Mouse (Mus musculus) CH12.LX (cell line): Measurements from ENCODE around the gene Grwd1. TPM values are rescaled to one million over a fixed set of nuclear protein-coding genes. Genes with fewer than 3 reads are reported as not detected.

Source experiments
- DNase-seq: peaks from one replicate; pipeline ENCODE4 v3.0.0-alpha.2; 2013; ENCODE audit errors: extremely low read depth
- H3K27ac ChIP-seq: 2 replicates; pipeline ENCODE4 v1.5.1; 2012; ENCODE audit warnings: low read depth, mild to moderate bottlenecking, control low read depth, moderate library complexity; ENCODE audit not compliant: insufficient read depth
- H3K27me3 ChIP-seq: replicated peaks from 2 replicates; pipeline ENCODE3; 2012; ENCODE audit warnings: inconsistent platforms
- H3K36me3 ChIP-seq, 2 experiments: replicated peaks in 1 of 2; 2 replicates each; pipeline versions ENCODE3 to v1.6.1; 2012; ENCODE audit warnings: inconsistent platforms in 1 of 2, low read length in 1 of 2, mild to moderate bottlenecking in 1 of 2, mixed read lengths in 1 of 2, moderate library complexity in 1 of 2; ENCODE audit not compliant: control insufficient read depth in 1 of 2, insufficient read depth in 1 of 2
- H3K4me1 ChIP-seq, 2 experiments: 2 replicates each; pipeline ENCODE4 v1.6.1; 2012; ENCODE audit warnings: inconsistent platforms in 1 of 2, moderate library complexity in 1 of 2; ENCODE audit not compliant: insufficient read depth in 2 of 2, control insufficient read depth in 1 of 2
- H3K4me2 ChIP-seq: 2 replicates; pipeline ENCODE4 v1.6.1; 2012; ENCODE audit warnings: low read depth, mild to moderate bottlenecking, control low read depth; ENCODE audit not compliant: poor library complexity, insufficient read depth, severe bottlenecking
- H3K4me3 ChIP-seq, 3 experiments: fragments of 150-350 bp in 1 of 3; sonication (generic) in 1 of 3; replicated peaks in 1 of 3; 2 replicates each; pipeline versions ENCODE3 to v1.5.1; 2011 to 2012; ENCODE audit warnings: low read depth in 2 of 3, low read length in 2 of 3, mild to moderate bottlenecking in 2 of 3, moderate library complexity in 2 of 3, control low read depth in 1 of 3, improper control_type of control experiment in 1 of 3, inconsistent platforms in 1 of 3, mixed read lengths in 1 of 3; ENCODE audit not compliant: poor library complexity in 1 of 3
- H3K79me2 ChIP-seq: replicated peaks from 2 replicates; pipeline ENCODE4 v1.6.1; 2012; ENCODE audit warnings: mild to moderate bottlenecking, moderate library complexity; ENCODE audit not compliant: control insufficient read depth, poor library complexity, insufficient read depth, severe bottlenecking; ENCODE audit errors: extremely low read depth
- H3K9ac ChIP-seq: 2 replicates; pipeline ENCODE4 v1.6.1; 2012; ENCODE audit warnings: low read depth, mild to moderate bottlenecking, control low read depth, moderate library complexity; ENCODE audit not compliant: insufficient read depth
- H3K9me3 ChIP-seq: replicated peaks from 2 replicates; pipeline ENCODE3; 2012; ENCODE audit warnings: low read length, inconsistent platforms, mixed read lengths
- CHD1 ChIP-seq: IDR thresholded peaks from 2 replicates; pipeline ENCODE4 v1.6.1; 2012; ENCODE audit warnings: low read depth, low read length, improper control_type of control experiment, inconsistent platforms
- CTCF ChIP-seq, 2 experiments: IDR thresholded peaks in 1 of 2; conservative IDR thresholded peaks in 1 of 2; 2 replicates each; pipeline ENCODE4 v1.5.1; 2011 to 2012; ENCODE audit warnings: low read depth in 2 of 2, low read length in 2 of 2, improper control_type of control experiment in 1 of 2, inconsistent platforms in 1 of 2, mild to moderate bottlenecking in 1 of 2, moderate library complexity in 1 of 2
- EP300 ChIP-seq: IDR thresholded peaks from 2 replicates; pipeline ENCODE4 v1.6.1; 2011; ENCODE audit warnings: low read length, improper control_type of control experiment
- GABPA ChIP-seq: IDR thresholded peaks from 2 replicates; pipeline ENCODE4 v1.6.1; 2012; ENCODE audit warnings: low read depth, low read length, improper control_type of control experiment, inconsistent platforms; ENCODE audit not compliant: insufficient replicate concordance
- HCFC1 ChIP-seq: IDR thresholded peaks from 2 replicates; pipeline ENCODE4 v1.6.1; 2012; ENCODE audit warnings: low read depth, mild to moderate bottlenecking, inconsistent platforms, low read length, improper control_type of control experiment
- IRF4 ChIP-seq: IDR thresholded peaks from 2 replicates; pipeline ENCODE4 v1.6.1; 2014; ENCODE audit warnings: low read depth, mild to moderate bottlenecking, inconsistent platforms, low read length, improper control_type of control experiment
- JUND ChIP-seq: conservative IDR thresholded peaks from 2 replicates; pipeline ENCODE4 v1.6.1; 2011; ENCODE audit warnings: low read depth, low read length, improper control_type of control experiment
- KAT2A ChIP-seq: IDR thresholded peaks from 2 replicates; pipeline ENCODE4 v1.6.1; 2012; ENCODE audit warnings: low read length, improper control_type of control experiment, inconsistent platforms; ENCODE audit not compliant: insufficient replicate concordance
- MAZ ChIP-seq: IDR thresholded peaks from 2 replicates; pipeline ENCODE4 v1.6.1; 2012; ENCODE audit warnings: low read depth, mild to moderate bottlenecking, inconsistent platforms, low read length, improper control_type of control experiment, moderate library complexity
- MEF2A ChIP-seq: IDR thresholded peaks from 2 replicates; pipeline ENCODE4 v1.6.1; 2014; ENCODE audit warnings: low read depth, mild to moderate bottlenecking, inconsistent platforms, low read length, improper control_type of control experiment, borderline replicate concordance
- MXI1 ChIP-seq: IDR thresholded peaks from 2 replicates; pipeline ENCODE4 v1.6.1; 2011; ENCODE audit warnings: mild to moderate bottlenecking, low read depth, low read length, improper control_type of control experiment
- NRF1 ChIP-seq: IDR thresholded peaks from 2 replicates; pipeline ENCODE4 v1.6.1; 2014; ENCODE audit warnings: low read depth, mild to moderate bottlenecking, inconsistent platforms, low read length, improper control_type of control experiment, moderate library complexity
- PAX5 ChIP-seq: IDR thresholded peaks from 2 replicates; pipeline ENCODE4 v1.6.1; 2012; ENCODE audit warnings: low read length, inconsistent platforms, mixed read lengths
- POLR2A ChIP-seq: IDR thresholded peaks from 2 replicates; pipeline ENCODE4 v1.6.1; 2011; ENCODE audit warnings: low read depth, mild to moderate bottlenecking, improper control_type of control experiment, low read length
- POLR2AphosphoS2 ChIP-seq: IDR thresholded peaks from 2 replicates; pipeline ENCODE4 v1.6.1; 2011; ENCODE audit warnings: low read depth, low read length, improper control_type of control experiment
- RAD21 ChIP-seq: IDR thresholded peaks from 2 replicates; pipeline ENCODE4 v1.6.1; 2011; ENCODE audit warnings: low read depth, mild to moderate bottlenecking, low read length, improper control_type of control experiment, moderate library complexity
- RCOR1 ChIP-seq: conservative IDR thresholded peaks from 2 replicates; pipeline ENCODE4 v1.6.1; 2012; ENCODE audit warnings: low read depth, mild to moderate bottlenecking, inconsistent platforms, low read length, improper control_type of control experiment
- SMC3 ChIP-seq: IDR thresholded peaks from 2 replicates; pipeline ENCODE4 v1.6.1; 2011; ENCODE audit warnings: low read depth, low read length, improper control_type of control experiment
- USF1 ChIP-seq: IDR thresholded peaks from 2 replicates; pipeline ENCODE4 v1.6.1; 2014; ENCODE audit warnings: low read depth, mild to moderate bottlenecking, inconsistent platforms, low read length, improper control_type of control experiment
- ZKSCAN1 ChIP-seq: IDR thresholded peaks from 2 replicates; pipeline ENCODE4 v1.6.1; 2012; ENCODE audit warnings: low read depth, inconsistent platforms, low read length, improper control_type of control experiment, borderline replicate concordance
- ZNF384 ChIP-seq: IDR thresholded peaks from 2 replicates; pipeline ENCODE4 v1.6.1; 2012; ENCODE audit warnings: low read depth, low read length, improper control_type of control experiment, inconsistent platforms
- dilution Hi-C: fragments of 300-500 bp; cut with MboI; formaldehyde crosslinking; loops from 2 replicates; pipeline ENCODE4 v1.14.3; 2020; ENCODE audit warnings: low sequenced_read_pairs; ENCODE audit not compliant: extremely low pct_unique_long_range_greater_than_20kb, extremely low pct_ligation_motif_present
- in situ Hi-C: fragments of 300-500 bp; cut with MboI; formaldehyde crosslinking; loops from 3 replicates; pipeline ENCODE4 v1.14.3; 2019; ENCODE audit warnings: low sequenced_read_pairs, low pct_ligation_motif_present, low pct_unique_long_range_greater_than_20kb, mixed read lengths
- polyA plus RNA-seq: library from polyadenylated mRNA; unstranded; fragments of >175 nt; gene quantifications from 2 replicates; pipeline ENCODE4 v1.2.1, GENCODE M21; 2012; ENCODE audit warnings: low read depth; ENCODE audit not compliant: insufficient read length
- total RNA-seq, 2 experiments: library from RNA; depleted of rRNA; stranded (reverse); fragments of 300-350 nt in 1 of 2; fragments of >200 nt in 1 of 2; gene quantifications; 2 replicates each; pipeline ENCODE4 v1.2.3; 2012 to 2014

The Grwd1 gene
- total and polyA plus RNA-seq, 3 experiments, result 83.0 to 108 (median 88.1) TPM

DNA sequence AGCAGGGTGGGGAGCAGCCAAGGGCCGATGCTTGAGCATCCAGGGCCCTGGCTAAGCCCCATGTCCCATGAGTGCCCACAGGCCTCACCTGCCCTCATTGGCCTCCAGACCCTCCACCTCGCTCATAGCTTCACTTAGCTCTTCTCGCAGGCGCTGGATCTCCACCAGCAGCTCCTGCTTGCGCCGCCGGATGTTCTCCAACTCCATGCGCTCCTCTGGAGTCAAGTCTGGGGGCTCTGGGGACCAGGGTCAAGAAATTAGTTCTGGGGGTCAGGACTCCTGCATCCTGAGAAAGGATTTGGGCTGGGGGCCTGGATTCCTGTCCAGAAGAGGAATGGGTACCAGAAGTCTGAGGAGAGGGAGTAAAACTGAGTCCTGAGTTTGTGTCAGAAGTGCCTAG is 17.8 kb downstream of the Grwd1 start:
- Histone ChIP-seq H3K4me3 (peak overlapping the region in 2 of 3 experiments; percentile 74 to 82), H3K4me2 (peak overlapping the region; percentile 54), H3K27ac (no peak overlapping the region), H3K79me2 (peaks cover 13% of the 10 kb centered on the region), H3K27me3 (no peaks in the 10 kb centered on the region), H3K9me3 (no peaks in the 10 kb centered on the region), H3K4me1 (peaks cover 3 to 28% of the 10 kb centered on the region in 2 experiments; a peak in 3 of 4 replicates), H3K36me3 (peaks cover 50 to 59% of the 10 kb centered on the region in 2 experiments), H3K9ac (peak overlapping the region; percentile 100)
- no peak for TF ChIP-seq KAT2A
- TF ChIP-seq ZKSCAN1, result no peak
- TF ChIP-seq POLR2AphosphoS2, result no peak
- TF ChIP-seq HCFC1, result no peak
- TF ChIP-seq RAD21, result no peak
- TF ChIP-seq ZNF384, result no peak
- no peak for TF ChIP-seq SMC3
- no peak for TF ChIP-seq MXI1
- no peak for TF ChIP-seq NRF1
- no peak for TF ChIP-seq CHD1
- TF ChIP-seq PAX5, result no peak
- DNase-seq, result no peak
- in situ Hi-C loops, result no loop called here
- dilution Hi-C loops, result no loop called here

DNA sequence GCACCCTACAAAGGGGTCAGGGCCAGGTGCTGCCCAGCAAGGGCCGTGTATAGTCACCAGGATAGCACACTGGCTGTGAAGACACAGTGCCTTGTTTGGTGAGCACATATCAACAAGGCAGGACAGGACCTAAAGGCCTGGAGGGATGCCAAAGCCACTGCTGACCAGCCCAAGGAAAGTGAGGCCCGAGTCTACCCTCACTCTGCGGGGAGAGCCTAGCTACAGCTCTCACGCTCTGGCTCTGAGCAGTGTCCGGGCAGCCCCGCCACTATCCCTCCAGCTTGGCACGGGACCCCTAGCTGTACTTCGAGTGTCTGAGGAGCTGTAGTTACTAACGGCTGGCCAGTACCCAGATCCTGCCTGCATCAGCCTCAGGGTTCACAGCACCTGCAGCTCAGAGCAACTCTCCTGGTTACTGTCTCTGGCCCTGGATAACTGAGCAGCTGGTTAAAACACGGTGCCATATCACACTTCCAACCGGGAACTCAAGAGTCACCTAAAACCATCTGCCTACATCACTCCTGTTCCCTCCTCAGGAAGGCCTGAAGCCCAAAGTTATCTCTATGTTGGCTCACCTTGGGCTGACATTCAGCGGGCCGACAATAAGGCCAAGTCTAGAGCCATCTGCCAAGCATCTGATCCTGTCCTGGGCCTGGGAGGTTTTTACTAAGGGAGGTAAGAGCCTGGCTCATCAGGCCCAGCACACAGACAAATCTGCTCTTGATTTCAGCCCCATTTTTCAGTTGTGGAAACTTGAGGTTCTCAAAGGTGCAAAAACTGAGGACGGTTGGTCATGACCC is 21.3 kb downstream of the Grwd1 start:
- in situ Hi-C loops, result no loop called here
- Histone ChIP-seq H3K9me3 (no peaks in the 10 kb centered on the region), H3K4me3 (no peak overlapping the region), H3K4me2 (no peak overlapping the region), H3K27me3 (no peaks in the 10 kb centered on the region), H3K36me3 (peaks cover 59 to 72% of the 10 kb centered on the region in 2 experiments), H3K79me2 (peaks cover 13% of the 10 kb centered on the region), H3K27ac (no peak overlapping the region), H3K4me1 (peaks cover 3 to 16% of the 10 kb centered on the region in 2 experiments; a peak in 3 of 4 replicates), H3K9ac (no peak overlapping the region)
- dilution Hi-C loops, result no loop called here
- DNase-seq, result no peak
- TF ChIP-seq CTCF (conservative IDR thresholded peaks at IDR 0.05 in 1 of 2, IDR thresholded peaks at IDR 0.05 in 1 of 2; ENCODE audit: low read depth in 2 of 2, low read length in 2 of 2) (no peak), HCFC1 (no peak), RCOR1 (no peak), IRF4 (no peak), GABPA (no peak), CHD1 (no peak), ZNF384 (no peak), ZKSCAN1 (no peak), USF1 (no peak), EP300 (no peak), POLR2A (no peak), JUND (no peak), PAX5 (no peak), MAZ (no peak), MEF2A (no peak), KAT2A (no peak)
